Mouse (Mus musculus): Measurements from ENCODE around the gene D17H6S53E. TPM values are rescaled to one million over a fixed set of nuclear protein-coding genes. Genes with fewer than 3 reads are reported as not detected.
A peak's percentile ranks its signal among the peaks of the same experiment; 100 is the strongest.

The D17H6S53E gene
- total and polyA plus RNA-seq, 3 experiments: 9.3 to 22.1 (median 12.8) TPM

DNA sequence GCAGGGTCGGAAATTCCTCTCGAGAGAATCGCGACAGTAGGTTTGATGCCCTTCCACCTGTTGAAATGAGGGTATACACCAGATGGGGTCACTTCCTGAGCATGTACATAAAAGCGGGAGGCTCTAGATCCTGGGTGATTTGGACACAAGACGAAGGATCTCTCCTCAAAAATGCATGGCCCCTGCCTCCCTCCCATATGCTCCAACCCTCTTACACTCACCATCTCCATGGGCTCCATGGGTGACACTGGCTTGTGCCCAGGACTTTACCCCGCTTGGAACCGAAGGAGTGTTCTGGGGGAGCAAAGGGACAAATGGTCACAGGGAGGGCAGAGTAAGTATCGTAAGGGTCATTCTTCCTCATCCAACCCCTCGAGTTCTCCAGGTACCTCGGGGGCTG lies 35.2 kb downstream of the D17H6S53E start:
- Histone ChIP-seq H3K27me3 (ENCODE audit: insufficient read depth, low read length) (no peaks in the 10 kb centered on the region), H3K4me3 (ENCODE audit: low read depth, low read length) (peak overlapping the region; percentile 91; the same call in 1 of the 2 replicates), H3K36me3 (replicated peaks) (peaks cover 72% of the 10 kb centered on the region), H3K4me1 (ENCODE audit: insufficient read depth, low read depth, low read length) (peaks cover 66% of the 10 kb centered on the region), H3K9me3 (replicated peaks) (no peaks in the 10 kb centered on the region)
- DNase-seq (ENCODE audit: low spot score): no peak
- TF ChIP-seq TAL1 (conservative IDR thresholded peaks at IDR 0.05; ENCODE audit: low read depth, low read length) (no peak), GATA2 (IDR thresholded peaks at IDR 0.05; ENCODE audit: borderline replicate concordance, low read depth, low read length) (no peak), POLR2AphosphoS5 (IDR thresholded peaks at IDR 0.05; ENCODE audit: insufficient replicate concordance, low read depth, low read length) (no peak), CTCF (IDR thresholded peaks at IDR 0.05; ENCODE audit: low read depth, low read length) (no peak), GATA1 (IDR thresholded peaks at IDR 0.05; ENCODE audit: borderline replicate concordance, low read length) (no peak)
- no peak for ATAC-seq (ENCODE audit: extremely low read depth, insufficient number of reproducible peaks, low FRiP score, poor library complexity, severe bottlenecking)

GRCm38 (mm10) chr17:35162121-35162520 lies 35.9 kb downstream of the D17H6S53E start:
- H3K9me3 ChIP-seq (replicated peaks): no peaks in the 10 kb centered on the region
- DNase-seq (ENCODE audit: low spot score) (no peak), ATAC-seq (ENCODE audit: extremely low read depth, insufficient number of reproducible peaks, low FRiP score, poor library complexity, severe bottlenecking) (no peak)
- H3K36me3 ChIP-seq (replicated peaks): peaks cover 65% of the 10 kb centered on the region
- peak overlapping the region; percentile 91; the same call in 1 of the 2 replicates for H3K4me3 ChIP-seq (ENCODE audit: low read depth, low read length)
- no peak for TF ChIP-seq TAL1 (conservative IDR thresholded peaks at IDR 0.05; ENCODE audit: low read depth, low read length)
- TF ChIP-seq CTCF (IDR thresholded peaks at IDR 0.05; ENCODE audit: low read depth, low read length): no peak
- TF ChIP-seq POLR2AphosphoS5 (IDR thresholded peaks at IDR 0.05; ENCODE audit: insufficient replicate concordance, low read depth, low read length): no peak
- no peak for TF ChIP-seq GATA2 (IDR thresholded peaks at IDR 0.05; ENCODE audit: borderline replicate concordance, low read depth, low read length)
- no peak for TF ChIP-seq GATA1 (IDR thresholded peaks at IDR 0.05; ENCODE audit: borderline replicate concordance, low read length)
- peaks cover 65% of the 10 kb centered on the region for H3K4me1 ChIP-seq (ENCODE audit: insufficient read depth, low read depth, low read length)
- H3K27me3 ChIP-seq (ENCODE audit: insufficient read depth, low read length): no peaks in the 10 kb centered on the region

DNA sequence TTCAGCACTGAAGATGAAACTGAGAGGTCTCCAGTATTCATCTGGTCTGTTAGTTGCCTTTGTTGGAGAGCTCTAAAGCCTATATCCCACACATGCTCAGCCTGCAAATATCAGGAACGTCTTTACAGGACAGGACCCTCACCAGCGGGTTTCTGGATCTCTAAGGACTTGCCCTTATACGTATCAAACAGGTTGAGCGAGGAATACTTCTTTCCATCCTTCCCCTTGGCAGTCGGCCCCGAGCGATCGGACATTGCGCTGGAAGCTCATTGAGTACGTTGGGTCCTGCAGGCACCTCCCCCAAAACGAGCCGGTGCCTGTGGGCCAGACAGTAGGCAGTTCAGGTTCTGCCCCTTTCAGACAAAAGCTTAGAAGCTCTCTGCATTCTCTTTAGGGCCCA lies 36.6 kb downstream of the D17H6S53E start:
- DNase-seq (ENCODE audit: low spot score): no peak
- H3K36me3 ChIP-seq (replicated peaks): peaks cover 59% of the 10 kb centered on the region

GRCm38 (mm10) chr17:35163326-35164081 lies 37.3 kb downstream of the D17H6S53E start:
- Histone ChIP-seq H3K9me3 (replicated peaks) (no peaks in the 10 kb centered on the region), H3K36me3 (replicated peaks) (peaks cover 51% of the 10 kb centered on the region), H3K4me1 (ENCODE audit: insufficient read depth, low read depth, low read length) (peaks cover 60% of the 10 kb centered on the region), H3K4me3 (ENCODE audit: low read depth, low read length) (peak overlapping the region; percentile 91), H3K27me3 (ENCODE audit: insufficient read depth, low read length) (no peaks in the 10 kb centered on the region)
- ATAC-seq (ENCODE audit: extremely low read depth, insufficient number of reproducible peaks, low FRiP score, poor library complexity, severe bottlenecking) (no peak), DNase-seq (ENCODE audit: low spot score) (no peak)
- TF ChIP-seq CTCF (IDR thresholded peaks at IDR 0.05; ENCODE audit: low read depth, low read length) (no peak), TAL1 (conservative IDR thresholded peaks at IDR 0.05; ENCODE audit: low read depth, low read length) (no peak), POLR2AphosphoS5 (IDR thresholded peaks at IDR 0.05; ENCODE audit: insufficient replicate concordance, low read depth, low read length) (no peak), GATA2 (IDR thresholded peaks at IDR 0.05; ENCODE audit: borderline replicate concordance, low read depth, low read length) (no peak), GATA1 (IDR thresholded peaks at IDR 0.05; ENCODE audit: borderline replicate concordance, low read length) (no peak)

More for the DNA sequence above, 36.6 kb downstream of the D17H6S53E start:
- Histone ChIP-seq H3K4me1 (ENCODE audit: insufficient read depth, low read depth, low read length) (peaks cover 61% of the 10 kb centered on the region), H3K27me3 (ENCODE audit: insufficient read depth, low read length) (no peaks in the 10 kb centered on the region), H3K9me3 (replicated peaks) (no peaks in the 10 kb centered on the region), H3K4me3 (ENCODE audit: low read depth, low read length) (peak overlapping the region; percentile 91)
- no peak for ATAC-seq (ENCODE audit: extremely low read depth, insufficient number of reproducible peaks, low FRiP score, poor library complexity, severe bottlenecking)
- TF ChIP-seq GATA1 (IDR thresholded peaks at IDR 0.05; ENCODE audit: borderline replicate concordance, low read length): no peak
- TF ChIP-seq TAL1 (conservative IDR thresholded peaks at IDR 0.05; ENCODE audit: low read depth, low read length): no peak
- TF ChIP-seq CTCF (IDR thresholded peaks at IDR 0.05; ENCODE audit: low read depth, low read length): no peak
- no peak for TF ChIP-seq GATA2 (IDR thresholded peaks at IDR 0.05; ENCODE audit: borderline replicate concordance, low read depth, low read length)
- no peak for TF ChIP-seq POLR2AphosphoS5 (IDR thresholded peaks at IDR 0.05; ENCODE audit: insufficient replicate concordance, low read depth, low read length)

DNA sequence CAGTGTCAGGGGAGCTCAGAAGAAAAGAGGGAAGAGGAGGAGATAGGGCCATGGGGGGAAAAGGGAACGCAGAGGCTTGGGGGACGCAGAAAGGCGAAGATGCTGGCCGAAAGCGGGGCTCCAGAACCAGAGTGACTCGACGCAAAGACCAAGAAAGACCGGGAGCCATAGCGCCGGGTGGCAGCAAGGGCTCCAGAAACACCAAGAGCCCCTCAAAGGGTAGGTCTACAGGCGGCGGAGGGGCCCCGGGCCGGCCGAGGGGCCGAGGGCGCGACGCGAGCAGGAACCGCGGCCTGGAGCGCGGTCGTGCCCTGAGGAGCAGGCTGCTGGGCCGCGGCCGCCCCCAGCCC lies 38.0 kb downstream of the D17H6S53E start:
- no peak for TF ChIP-seq GATA1 (IDR thresholded peaks at IDR 0.05; ENCODE audit: borderline replicate concordance, low read length)
- no peak for TF ChIP-seq TAL1 (conservative IDR thresholded peaks at IDR 0.05; ENCODE audit: low read depth, low read length)
- no peak for TF ChIP-seq GATA2 (IDR thresholded peaks at IDR 0.05; ENCODE audit: borderline replicate concordance, low read depth, low read length)
- no peak for TF ChIP-seq POLR2AphosphoS5 (IDR thresholded peaks at IDR 0.05; ENCODE audit: insufficient replicate concordance, low read depth, low read length)
- TF ChIP-seq CTCF (IDR thresholded peaks at IDR 0.05; ENCODE audit: low read depth, low read length): no peak
- no peaks in the 10 kb centered on the region for H3K27me3 ChIP-seq (ENCODE audit: insufficient read depth, low read length)
- H3K36me3 ChIP-seq (replicated peaks): peaks cover 44% of the 10 kb centered on the region
- peaks cover 57% of the 10 kb centered on the region for H3K4me1 ChIP-seq (ENCODE audit: insufficient read depth, low read depth, low read length)
- H3K9me3 ChIP-seq (replicated peaks): no peaks in the 10 kb centered on the region
- no peak for ATAC-seq (ENCODE audit: extremely low read depth, insufficient number of reproducible peaks, low FRiP score, poor library complexity, severe bottlenecking)
- peak overlapping the region; percentile 91 for H3K4me3 ChIP-seq (ENCODE audit: low read depth, low read length)
- no peak for DNase-seq (ENCODE audit: low spot score)

GRCm38 (mm10) chr17:35164568-35165450 lies 38.6 kb downstream of the D17H6S53E start, which contains the start of gene Prrc2a:
Gene Prrc2a (minus strand): TSS chr17:35164897.
- Histone ChIP-seq H3K27me3 (ENCODE audit: insufficient read depth, low read length) (no peaks in the 10 kb centered on the region), H3K4me1 (ENCODE audit: insufficient read depth, low read depth, low read length) (peaks cover 54% of the 10 kb centered on the region), H3K9me3 (replicated peaks) (no peaks in the 10 kb centered on the region), H3K4me3 (ENCODE audit: low read depth, low read length) (peak within 1 kb of the TSS; percentile 91), H3K36me3 (replicated peaks) (peaks cover 38% of the 10 kb centered on the region)
- DNase-seq (ENCODE audit: low spot score): peak; percentile 95
- peak; percentile 97 for ATAC-seq (ENCODE audit: extremely low read depth, insufficient number of reproducible peaks, low FRiP score, poor library complexity, severe bottlenecking)
- TF ChIP-seq GATA2 (IDR thresholded peaks at IDR 0.05; ENCODE audit: borderline replicate concordance, low read depth, low read length): no peak
- no peak for TF ChIP-seq TAL1 (conservative IDR thresholded peaks at IDR 0.05; ENCODE audit: low read depth, low read length)
- TF ChIP-seq GATA1 (IDR thresholded peaks at IDR 0.05; ENCODE audit: borderline replicate concordance, low read length): no peak
- no peak for TF ChIP-seq POLR2AphosphoS5 (IDR thresholded peaks at IDR 0.05; ENCODE audit: insufficient replicate concordance, low read depth, low read length)
- no peak for TF ChIP-seq CTCF (IDR thresholded peaks at IDR 0.05; ENCODE audit: low read depth, low read length)
